Mouse (Mus musculus): Measurements from ENCODE around the gene Col23a1. TPM values are rescaled to one million over a fixed set of nuclear protein-coding genes. Genes with fewer than 3 reads are reported as not detected.

Gene Col23a1
- polyA plus RNA-seq, 1 experiment: 4.4 TPM

DNA sequence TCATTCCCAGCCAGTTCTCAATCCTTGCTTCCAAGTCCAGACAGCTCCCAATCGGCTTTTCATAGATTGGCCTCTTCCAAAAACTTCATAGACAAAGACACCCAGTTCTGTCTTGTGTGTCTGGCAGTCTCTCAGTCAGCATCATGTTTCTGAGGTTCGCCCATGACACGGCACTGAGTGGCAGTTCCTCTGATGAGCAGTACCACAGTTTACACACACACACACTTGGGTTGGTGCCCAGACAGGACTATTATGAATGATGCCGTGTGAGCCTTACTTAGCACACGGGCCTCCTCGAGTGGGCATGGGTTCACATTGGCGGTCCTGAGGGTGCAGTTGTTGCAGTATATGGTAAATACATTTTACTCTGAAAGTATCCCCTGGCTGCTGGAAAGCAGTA, 124.8 kb downstream of the Col23a1 start:
- Histone ChIP-seq H3K4me1 (ENCODE audit: control insufficient read depth, insufficient read depth, insufficient read length, low read length) (no peaks in the 10 kb centered on the region), H3K27me3 (ENCODE audit: control insufficient read depth, insufficient read depth, low read length) (no peaks in the 10 kb centered on the region), H3K4me3 (ENCODE audit: low read depth, low read length) (no peak overlapping the region), H3K27ac (ENCODE audit: insufficient read depth, low read depth, low read length) (no peak overlapping the region), H3K36me3 (ENCODE audit: control insufficient read depth, insufficient read depth, low read length) (no peaks in the 10 kb centered on the region)
- 79% methylated on average over 7 of the region's 7 CpGs for WGBS
- TF ChIP-seq POLR2A (IDR thresholded peaks at IDR 0.05; ENCODE audit: low read depth, low read length): no peak
- no peak for TF ChIP-seq CTCF (IDR thresholded peaks at IDR 0.05; ENCODE audit: extremely low read depth, insufficient read length, insufficient replicate concordance, low read depth, low read length)

DNA sequence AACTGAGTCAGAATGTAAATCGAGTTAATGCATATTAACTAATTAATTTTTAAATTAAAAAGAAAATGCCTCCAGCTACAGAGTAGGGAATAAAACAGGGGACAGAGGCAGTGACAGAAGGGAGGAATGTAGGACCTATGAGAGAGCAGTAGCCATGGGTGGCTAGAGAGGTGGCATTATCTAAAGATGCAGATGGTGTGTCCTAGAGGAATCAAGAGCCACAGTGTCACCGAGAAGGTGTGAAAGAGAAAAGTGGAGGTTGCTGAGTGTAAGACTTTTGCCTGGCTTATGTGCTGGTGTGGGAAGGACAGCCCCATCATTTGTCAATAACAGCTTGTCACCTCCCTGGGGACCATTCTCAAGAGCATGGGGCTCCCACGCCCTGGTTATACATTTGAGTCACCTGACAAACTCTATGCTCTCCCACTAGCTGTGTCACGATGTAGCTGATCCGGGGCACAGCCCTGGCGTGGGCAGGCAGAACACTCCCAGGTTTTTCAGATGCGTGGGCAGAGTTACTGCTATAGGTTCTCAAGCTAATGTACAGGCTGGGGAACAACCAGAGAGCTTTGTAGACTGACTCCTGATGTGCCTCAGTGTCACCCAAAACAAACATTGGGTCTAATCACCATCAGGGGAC, 125.4 kb downstream of the Col23a1 start:
- no peak overlapping the region for H3K4me3 ChIP-seq (ENCODE audit: low read depth, low read length)
- H3K4me1 ChIP-seq (ENCODE audit: control insufficient read depth, insufficient read depth, insufficient read length, low read length): no peaks in the 10 kb centered on the region
- TF ChIP-seq CTCF (IDR thresholded peaks at IDR 0.05; ENCODE audit: extremely low read depth, insufficient read length, insufficient replicate concordance, low read depth, low read length) (no peak), POLR2A (IDR thresholded peaks at IDR 0.05; ENCODE audit: low read depth, low read length) (no peak)
- 53% methylated on average over 7 of the region's 7 CpGs for WGBS
- H3K27ac ChIP-seq (ENCODE audit: insufficient read depth, low read depth, low read length): no peak overlapping the region
- no peaks in the 10 kb centered on the region for H3K27me3 ChIP-seq (ENCODE audit: control insufficient read depth, insufficient read depth, low read length)
- no peaks in the 10 kb centered on the region for H3K36me3 ChIP-seq (ENCODE audit: control insufficient read depth, insufficient read depth, low read length)

DNA sequence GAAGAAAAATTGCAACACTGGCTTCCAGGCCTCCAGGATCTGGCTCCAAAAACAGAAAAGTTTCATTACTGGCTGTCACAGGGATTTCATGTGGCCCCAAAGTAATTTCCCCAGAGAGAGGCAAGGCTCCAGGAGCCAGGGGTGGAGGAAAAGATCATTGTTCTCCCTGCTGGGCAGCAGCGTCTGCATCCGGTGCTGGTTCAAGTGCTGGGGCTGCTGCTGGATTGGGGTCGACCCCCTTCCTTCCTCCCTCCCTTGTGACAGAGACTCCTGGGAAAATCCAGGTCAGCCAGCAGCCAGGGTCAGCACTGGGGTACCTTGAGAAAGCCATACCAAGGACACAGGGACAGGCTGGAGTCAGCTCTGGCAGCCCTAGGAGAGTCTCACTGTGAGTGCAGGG, 129.1 kb downstream of the Col23a1 start:
- Histone ChIP-seq H3K27me3 (ENCODE audit: control insufficient read depth, insufficient read depth, low read length) (no peaks in the 10 kb centered on the region), H3K4me3 (ENCODE audit: low read depth, low read length) (no peak overlapping the region), H3K4me1 (ENCODE audit: control insufficient read depth, insufficient read depth, insufficient read length, low read length) (no peaks in the 10 kb centered on the region), H3K36me3 (ENCODE audit: control insufficient read depth, insufficient read depth, low read length) (no peaks in the 10 kb centered on the region), H3K27ac (ENCODE audit: insufficient read depth, low read depth, low read length) (no peak overlapping the region)
- TF ChIP-seq CTCF (IDR thresholded peaks at IDR 0.05; ENCODE audit: extremely low read depth, insufficient read length, insufficient replicate concordance, low read depth, low read length) (no peak), POLR2A (IDR thresholded peaks at IDR 0.05; ENCODE audit: low read depth, low read length) (no peak)
- 46% methylated on average over 3 of the region's 3 CpGs for WGBS

DNA sequence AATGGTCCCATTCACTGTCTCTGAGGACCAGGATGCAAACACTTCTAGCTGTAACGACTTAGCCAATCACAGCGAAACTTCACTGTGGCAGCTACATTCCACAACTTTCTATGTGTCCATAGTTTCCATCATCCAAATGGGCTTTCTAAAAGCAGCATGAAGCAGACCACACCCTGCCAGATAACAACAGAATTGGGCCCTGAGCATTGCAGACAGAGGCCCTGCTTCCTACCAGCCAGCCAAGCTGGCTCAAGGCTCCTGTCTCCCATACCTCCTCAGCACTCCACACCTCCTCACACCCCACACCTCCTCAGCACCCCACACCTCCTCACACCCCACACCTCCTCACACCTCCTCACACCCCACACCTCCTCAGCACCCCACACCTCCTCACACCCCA, 132.2 kb downstream of the Col23a1 start:
- no peak for TF ChIP-seq POLR2A (IDR thresholded peaks at IDR 0.05; ENCODE audit: low read depth, low read length)
- no peak for TF ChIP-seq CTCF (IDR thresholded peaks at IDR 0.05; ENCODE audit: extremely low read depth, insufficient read length, insufficient replicate concordance, low read depth, low read length)

DNA sequence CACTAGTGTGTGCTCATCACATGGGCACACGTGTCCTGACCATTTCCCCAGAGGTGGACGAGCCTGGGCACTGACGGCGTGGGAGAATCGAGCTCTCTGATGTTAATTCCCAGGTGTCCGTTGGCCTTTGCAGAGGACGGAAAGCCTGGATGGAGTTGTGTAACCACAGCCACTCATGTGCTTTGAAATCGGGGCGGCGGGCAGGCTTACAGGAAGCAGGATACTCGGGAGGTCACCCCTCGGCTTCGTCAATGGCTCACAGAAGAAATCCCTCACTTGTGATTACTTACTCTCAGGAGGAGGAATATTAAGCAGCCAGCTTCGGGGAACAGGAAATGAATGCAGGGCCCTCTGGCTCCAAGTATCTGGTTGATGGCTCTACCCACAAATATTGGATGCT, 133.0 kb downstream of the Col23a1 start:
- Histone ChIP-seq H3K4me3 (ENCODE audit: low read depth, low read length) (no peak overlapping the region), H3K36me3 (ENCODE audit: control insufficient read depth, insufficient read depth, low read length) (no peaks in the 10 kb centered on the region), H3K27ac (ENCODE audit: insufficient read depth, low read depth, low read length) (no peak overlapping the region), H3K27me3 (ENCODE audit: control insufficient read depth, insufficient read depth, low read length) (no peaks in the 10 kb centered on the region), H3K4me1 (ENCODE audit: control insufficient read depth, insufficient read depth, insufficient read length, low read length) (no peaks in the 10 kb centered on the region)
- 81% methylated on average over 14 of the region's 14 CpGs for WGBS
- TF ChIP-seq CTCF (IDR thresholded peaks at IDR 0.05; ENCODE audit: extremely low read depth, insufficient read length, insufficient replicate concordance, low read depth, low read length) (no peak), POLR2A (IDR thresholded peaks at IDR 0.05; ENCODE audit: low read depth, low read length) (no peak)

More for the DNA sequence above, 132.2 kb downstream of the Col23a1 start:
- Histone ChIP-seq H3K27ac (ENCODE audit: insufficient read depth, low read depth, low read length) (no peak overlapping the region), H3K4me3 (ENCODE audit: low read depth, low read length) (no peak overlapping the region), H3K4me1 (ENCODE audit: control insufficient read depth, insufficient read depth, insufficient read length, low read length) (no peaks in the 10 kb centered on the region), H3K36me3 (ENCODE audit: control insufficient read depth, insufficient read depth, low read length) (no peaks in the 10 kb centered on the region), H3K27me3 (ENCODE audit: control insufficient read depth, insufficient read depth, low read length) (no peaks in the 10 kb centered on the region)
- WGBS: 78% methylated on average over 2 of the region's 2 CpGs

DNA sequence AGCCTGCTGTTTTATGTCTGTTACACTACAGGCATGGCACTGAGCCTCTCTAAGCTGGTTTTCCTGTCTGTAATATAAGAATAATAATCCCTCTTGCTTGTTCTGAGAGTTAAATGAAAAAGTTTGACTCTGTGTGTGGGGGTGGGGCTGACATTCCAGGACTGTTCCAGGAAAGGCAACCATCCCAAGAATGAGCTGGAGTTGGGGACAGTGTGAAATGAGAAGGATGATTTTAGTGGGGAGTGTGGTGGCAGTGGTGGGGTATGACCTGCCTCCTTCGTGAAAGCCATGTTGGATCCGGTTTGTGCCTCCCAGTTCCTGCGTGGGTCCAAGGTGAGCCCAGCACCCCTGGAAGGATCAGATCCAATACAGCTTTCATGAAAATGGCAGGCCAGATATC, 136.4 kb downstream of the Col23a1 start:
- WGBS: 79% methylated on average over 3 of the region's 3 CpGs
- no peak for TF ChIP-seq POLR2A (IDR thresholded peaks at IDR 0.05; ENCODE audit: low read depth, low read length)
- no peak for TF ChIP-seq CTCF (IDR thresholded peaks at IDR 0.05; ENCODE audit: extremely low read depth, insufficient read length, insufficient replicate concordance, low read depth, low read length)
- H3K27ac ChIP-seq (ENCODE audit: insufficient read depth, low read depth, low read length): no peak overlapping the region
- no peaks in the 10 kb centered on the region for H3K4me1 ChIP-seq (ENCODE audit: control insufficient read depth, insufficient read depth, insufficient read length, low read length)
- H3K4me3 ChIP-seq (ENCODE audit: low read depth, low read length): no peak overlapping the region
- H3K27me3 ChIP-seq (ENCODE audit: control insufficient read depth, insufficient read depth, low read length): no peaks in the 10 kb centered on the region
- H3K36me3 ChIP-seq (ENCODE audit: control insufficient read depth, insufficient read depth, low read length): no peaks in the 10 kb centered on the region

DNA sequence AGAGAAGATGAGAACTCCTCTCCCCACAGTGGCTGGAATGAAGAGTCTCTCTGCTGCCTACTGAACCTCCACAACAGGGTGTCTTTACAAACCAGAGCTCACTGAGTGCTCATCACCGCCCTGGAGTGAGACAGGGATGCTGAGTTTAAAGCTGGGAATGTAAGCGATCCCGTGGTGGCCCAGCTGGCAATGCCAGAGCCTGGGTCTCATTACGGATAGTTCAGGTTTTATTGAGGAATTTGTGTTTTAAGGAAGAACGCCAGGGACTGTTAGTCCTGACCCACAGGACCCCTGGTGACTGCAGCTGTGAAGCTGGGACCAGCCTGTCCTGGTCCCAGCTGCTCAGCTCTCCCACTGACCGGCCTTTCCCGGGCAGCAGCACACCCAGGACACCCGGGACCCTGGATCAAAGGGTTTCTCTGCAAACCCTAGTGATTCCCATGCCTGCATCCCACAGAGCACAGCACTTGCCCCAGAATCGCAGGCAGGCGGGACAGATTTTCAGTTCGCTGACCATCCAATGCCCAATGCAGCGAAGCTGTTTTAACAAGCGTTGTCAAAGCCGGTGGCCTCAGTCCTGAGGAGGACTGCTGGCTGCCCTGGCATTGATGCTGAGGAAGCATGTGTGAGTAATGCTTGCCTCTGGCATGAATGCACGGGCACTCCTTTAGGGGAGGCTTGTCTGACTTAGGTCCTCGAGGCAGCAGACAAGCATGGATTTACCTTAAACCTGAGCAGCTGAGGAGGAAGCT, 139.9 kb downstream of the Col23a1 start:
- TF ChIP-seq CTCF (IDR thresholded peaks at IDR 0.05; ENCODE audit: extremely low read depth, insufficient read length, insufficient replicate concordance, low read depth, low read length) (no peak), POLR2A (IDR thresholded peaks at IDR 0.05; ENCODE audit: low read depth, low read length) (no peak)
- Histone ChIP-seq H3K27ac (ENCODE audit: insufficient read depth, low read depth, low read length) (no peak overlapping the region), H3K4me1 (ENCODE audit: control insufficient read depth, insufficient read depth, insufficient read length, low read length) (peaks cover 3% of the 10 kb centered on the region; the same call in 1 of the 2 replicates), H3K4me3 (ENCODE audit: low read depth, low read length) (no peak overlapping the region), H3K36me3 (ENCODE audit: control insufficient read depth, insufficient read depth, low read length) (no peaks in the 10 kb centered on the region), H3K27me3 (ENCODE audit: control insufficient read depth, insufficient read depth, low read length) (no peaks in the 10 kb centered on the region)
- 71% methylated on average over 16 of the region's 16 CpGs for WGBS
